Mouse (Mus musculus): ENCODE results near the gene Recql5. TPM values are rescaled to one million over a fixed set of nuclear protein-coding genes. Genes with fewer than 3 reads are reported as not detected.
"Not testable (repeated sequence)": the region's sequence is repeated elsewhere in the genome, so short reads cannot be mapped to it uniquely, and the experiment has no call there.

Gene Recql5
- total and polyA plus RNA-seq, 2 experiments from 2014 or later: 7.9 to 14.3 TPM

- H3K4me3 ChIP-seq (ENCODE audit: low read length): no peak overlapping the region
- H3K9ac ChIP-seq (replicated peaks; ENCODE audit: low read length): no peak overlapping the region
- H3K4me2 ChIP-seq (ENCODE audit: low read depth, low read length): no peak overlapping the region
- DNase-seq (ENCODE audit: low spot score) (no peak), ATAC-seq (no peak)
- H3K27ac ChIP-seq: no peak overlapping the region
- H3K27me3 ChIP-seq (ENCODE audit: insufficient read depth, low read length): no peaks in the 10 kb centered on the region
- H3K36me3 ChIP-seq (ENCODE audit: insufficient read depth, low read length): no peaks in the 10 kb centered on the region
- no peaks in the 10 kb centered on the region for H3K9me3 ChIP-seq (ENCODE audit: low read length)
- no peak for TF ChIP-seq CTCF (IDR thresholded peaks at IDR 0.05; ENCODE audit: low read depth)
- H3K4me1 ChIP-seq (ENCODE audit: insufficient read depth, low read length): no peaks in the 10 kb centered on the region
- 64% methylated on average over 4 of the region's 4 CpGs for WGBS
Measured at GRCm38 (mm10) chr11:115872437-115872836, 60.8 kb downstream of the Recql5 start.

- Histone ChIP-seq H3K27me3 (ENCODE audit: insufficient read depth, low read length) (no peaks in the 10 kb centered on the region), H3K36me3 (ENCODE audit: insufficient read depth, low read length) (no peaks in the 10 kb centered on the region), H3K9me3 (ENCODE audit: low read length) (no peaks in the 10 kb centered on the region), H3K4me2 (ENCODE audit: low read depth, low read length) (no peak overlapping the region), H3K4me3 (ENCODE audit: low read length) (no peak overlapping the region), H3K9ac (replicated peaks; ENCODE audit: low read length) (no peak overlapping the region), H3K27ac (no peak overlapping the region), H3K4me1 (ENCODE audit: insufficient read depth, low read length) (no peaks in the 10 kb centered on the region)
- DNase-seq (ENCODE audit: low spot score) (no peak), ATAC-seq (no peak)
- TF ChIP-seq CTCF (IDR thresholded peaks at IDR 0.05; ENCODE audit: low read depth): no peak
- 84% methylated on average over 8 of the region's 8 CpGs for WGBS
Measured at GRCm38 (mm10) chr11:115869393-115869792, 63.9 kb downstream of the Recql5 start.

- H3K4me3 ChIP-seq (ENCODE audit: low read length): no peak overlapping the region
- H3K4me1 ChIP-seq (ENCODE audit: insufficient read depth, low read length): no peaks in the 10 kb centered on the region
- H3K4me2 ChIP-seq (ENCODE audit: low read depth, low read length): no peak overlapping the region
- H3K27ac ChIP-seq: no peak overlapping the region
- peaks cover 22% of the 10 kb centered on the region for H3K27me3 ChIP-seq (ENCODE audit: insufficient read depth, low read length)
- 91% methylated on average over 8 of the region's 8 CpGs for WGBS
- H3K9ac ChIP-seq (replicated peaks; ENCODE audit: low read length): no peak overlapping the region
- H3K36me3 ChIP-seq (ENCODE audit: insufficient read depth, low read length): no peaks in the 10 kb centered on the region
- no peaks in the 10 kb centered on the region for H3K9me3 ChIP-seq (ENCODE audit: low read length)
- ATAC-seq (no peak), DNase-seq (ENCODE audit: low spot score) (no peak)
- TF ChIP-seq CTCF (IDR thresholded peaks at IDR 0.05; ENCODE audit: low read depth): peak; percentile 20; the same call in 1 of the 2 replicates
Measured at GRCm38 (mm10) chr11:115863895-115864294, 69.4 kb downstream of the Recql5 start.

GRCm38 (mm10) chr11:115859143-115859945 lies 73.9 kb downstream of the Recql5 start:
- H3K4me1 ChIP-seq (ENCODE audit: insufficient read depth, low read length): 0 out of 2 replicates have a peak, but pooled peaks cover 4% of the 10 kb centered on the region
- H3K4me2 ChIP-seq (ENCODE audit: low read depth, low read length): peak overlapping the region; percentile 47
- peak; percentile 60 for TF ChIP-seq CTCF (IDR thresholded peaks at IDR 0.05; ENCODE audit: low read depth)
- peak overlapping the region; percentile 29 for H3K4me3 ChIP-seq (ENCODE audit: low read length)
- WGBS: 2% methylated on average over 51 of the region's 75 CpGs
- DNase-seq (ENCODE audit: low spot score) (peak; percentile 87), ATAC-seq (peak; percentile 89)
- H3K9ac ChIP-seq (replicated peaks; ENCODE audit: low read length): no peak overlapping the region; the same call in 1 of the 2 replicates
- H3K27ac ChIP-seq: no peak overlapping the region
- H3K9me3 ChIP-seq (ENCODE audit: low read length): no peaks in the 10 kb centered on the region
- H3K36me3 ChIP-seq (ENCODE audit: insufficient read depth, low read length): no peaks in the 10 kb centered on the region
- peaks cover 32% of the 10 kb centered on the region for H3K27me3 ChIP-seq (ENCODE audit: insufficient read depth, low read length)

GRCm38 (mm10) chr11:115858354-115858753 lies 74.9 kb downstream of the Recql5 start, which contains the start of gene Myo15b:
Myo15b (plus strand) TSS chr11:115858406.
- ATAC-seq: no peak
- H3K9me3 ChIP-seq (ENCODE audit: low read length): no peaks in the 10 kb centered on the region
- WGBS: 14% methylated on average over 27 of the region's 27 CpGs
- H3K27ac ChIP-seq: no peak within 1 kb of the TSS
- H3K4me2 ChIP-seq (ENCODE audit: low read depth, low read length): peak within 1 kb of the TSS; percentile 47
- H3K27me3 ChIP-seq (ENCODE audit: insufficient read depth, low read length): peaks cover 32% of the 10 kb centered on the region
- TF ChIP-seq CTCF (IDR thresholded peaks at IDR 0.05; ENCODE audit: low read depth): no peak
- H3K36me3 ChIP-seq (ENCODE audit: insufficient read depth, low read length): no peaks in the 10 kb centered on the region
- H3K9ac ChIP-seq (replicated peaks; ENCODE audit: low read length): no peak within 1 kb of the TSS; the same call in 1 of the 2 replicates
- peak within 1 kb of the TSS; percentile 29 for H3K4me3 ChIP-seq (ENCODE audit: low read length)
- no peak for DNase-seq (ENCODE audit: low spot score)
- 0 out of 2 replicates have a peak, but pooled peaks cover 4% of the 10 kb centered on the region for H3K4me1 ChIP-seq (ENCODE audit: insufficient read depth, low read length)

GRCm38 (mm10) chr11:115857936-115858335 lies 75.3 kb downstream of the Recql5 start:
- Histone ChIP-seq H3K4me3 (ENCODE audit: low read length) (no peak overlapping the region), H3K4me1 (ENCODE audit: insufficient read depth, low read length) (0 out of 2 replicates have a peak, but pooled peaks cover 4% of the 10 kb centered on the region), H3K27me3 (ENCODE audit: insufficient read depth, low read length) (peaks cover 32% of the 10 kb centered on the region), H3K9me3 (ENCODE audit: low read length) (no peaks in the 10 kb centered on the region), H3K4me2 (ENCODE audit: low read depth, low read length) (no peak overlapping the region), H3K36me3 (ENCODE audit: insufficient read depth, low read length) (no peaks in the 10 kb centered on the region), H3K27ac (no peak overlapping the region), H3K9ac (replicated peaks; ENCODE audit: low read length) (no peak overlapping the region)
- no peak for DNase-seq (ENCODE audit: low spot score)
- 37% methylated on average over 13 of the region's 13 CpGs for WGBS
- no peak for TF ChIP-seq CTCF (IDR thresholded peaks at IDR 0.05; ENCODE audit: low read depth)
- ATAC-seq: no peak

- not testable (repeated sequence) for H3K4me1 ChIP-seq (ENCODE audit: insufficient read depth, low read length); H3K4me3 ChIP-seq (ENCODE audit: low read length); H3K27ac ChIP-seq; H3K36me3 ChIP-seq (ENCODE audit: insufficient read depth, low read length); H3K9me3 ChIP-seq (ENCODE audit: low read length); H3K4me2 ChIP-seq (ENCODE audit: low read depth, low read length); H3K9ac ChIP-seq (replicated peaks; ENCODE audit: low read length); DNase-seq (ENCODE audit: low spot score); ATAC-seq
- WGBS: 89% methylated on average over 4 of the region's 4 CpGs
- H3K27me3 ChIP-seq (ENCODE audit: insufficient read depth, low read length): peaks cover 31% of the 10 kb centered on the region
Measured at GRCm38 (mm10) chr11:115857146-115857545, 76.1 kb downstream of the Recql5 start.

All from hindbrain, postnatal 0 days (tissue).